Mouse (Mus musculus): ENCODE data around the gene Dcaf8. TPM values are rescaled to one million over a fixed set of nuclear protein-coding genes. Genes with fewer than 3 reads are reported as not detected.

Gene Dcaf8
- polyA plus RNA-seq, 1 experiment from 2014 or later, result 153 TPM

DNA sequence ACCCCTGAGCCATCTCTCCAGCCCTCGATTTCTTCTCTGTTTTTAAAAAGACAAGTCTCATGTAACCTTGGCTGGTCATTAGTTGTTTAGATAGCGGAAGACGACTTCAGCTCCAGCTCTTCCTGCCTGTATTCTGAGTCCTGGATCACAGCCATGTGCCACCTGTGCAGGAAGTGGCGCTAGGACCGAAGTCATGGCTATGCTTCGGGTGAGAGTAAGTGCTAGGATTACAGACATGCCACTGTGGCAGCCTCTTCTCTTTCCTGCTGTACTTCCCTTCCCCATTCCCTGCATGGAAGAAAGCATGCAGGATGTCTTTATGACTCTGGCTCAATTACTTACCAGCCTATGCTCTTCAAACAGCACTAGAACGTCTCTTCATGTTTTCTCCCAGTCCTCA, 31.2 kb downstream of the Dcaf8 start:
- ATAC-seq (ENCODE audit: insufficient number of reproducible peaks, insufficient read depth, low FRiP score, low TSS enrichment, low read depth), result no peak
- no peak overlapping the region for H3K9ac ChIP-seq
- H3K4me2 ChIP-seq, result no peak overlapping the region
- WGBS, result 78% methylated on average over 7 of the region's 7 CpGs
- H3K36me3 ChIP-seq, result peaks cover 76% of the 10 kb centered on the region
- no peak overlapping the region for H3K4me3 ChIP-seq
- H3K4me1 ChIP-seq, result no peaks in the 10 kb centered on the region
- no peaks in the 10 kb centered on the region for H3K9me3 ChIP-seq
- no peak overlapping the region for H3K27ac ChIP-seq
- no peaks in the 10 kb centered on the region for H3K27me3 ChIP-seq

DNA sequence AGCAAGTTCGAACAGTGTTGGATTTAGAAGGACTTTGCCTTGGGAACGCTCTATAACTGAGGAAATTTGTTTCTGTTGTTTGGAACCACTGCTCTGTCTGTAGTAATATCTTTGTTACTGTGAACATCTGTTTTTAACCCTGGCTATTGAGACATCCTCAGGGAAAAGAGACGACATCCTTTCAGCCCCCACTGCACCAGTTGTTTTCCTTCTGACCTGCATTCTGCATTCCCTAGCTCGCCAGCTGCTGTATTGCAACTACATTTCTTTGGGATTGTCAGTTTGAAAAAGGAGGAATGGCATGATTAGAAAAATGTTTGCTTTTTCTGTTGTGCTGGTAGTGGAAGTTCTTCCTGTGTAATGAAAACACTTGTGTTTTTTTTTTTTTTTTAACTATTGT, 33.0 kb downstream of the Dcaf8 start:
- Histone ChIP-seq H3K9ac (no peak overlapping the region), H3K27ac (no peak overlapping the region), H3K27me3 (no peaks in the 10 kb centered on the region), H3K4me3 (no peak overlapping the region), H3K9me3 (no peaks in the 10 kb centered on the region), H3K36me3 (peaks cover 69% of the 10 kb centered on the region), H3K4me1 (no peaks in the 10 kb centered on the region), H3K4me2 (no peak overlapping the region)
- 65% methylated on average over 4 of the region's 4 CpGs for WGBS
- no peak for ATAC-seq (ENCODE audit: insufficient number of reproducible peaks, insufficient read depth, low FRiP score, low TSS enrichment, low read depth)

DNA sequence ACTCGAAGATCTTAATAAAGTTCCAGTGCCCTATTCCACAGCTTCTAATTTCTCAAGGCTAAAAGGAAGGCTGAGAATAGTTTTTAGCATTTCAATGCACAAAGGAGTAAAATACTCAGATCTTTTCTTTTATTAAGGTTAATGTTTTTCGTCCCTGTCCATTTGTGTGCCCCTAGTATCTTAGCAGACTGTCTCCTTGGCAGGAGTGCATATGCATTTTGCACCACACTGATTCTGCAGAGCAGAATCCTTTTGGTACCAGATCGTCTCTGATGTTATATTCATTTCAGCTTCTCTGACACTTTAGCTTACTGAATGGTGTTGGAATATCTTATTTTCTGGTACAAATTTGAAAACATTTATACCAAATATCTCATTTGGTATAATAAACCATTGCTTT, 33.9 kb downstream of the Dcaf8 start:
- Histone ChIP-seq H3K4me1 (no peaks in the 10 kb centered on the region), H3K4me3 (no peak overlapping the region), H3K27me3 (no peaks in the 10 kb centered on the region), H3K27ac (no peak overlapping the region), H3K9ac (no peak overlapping the region), H3K4me2 (no peak overlapping the region), H3K9me3 (no peaks in the 10 kb centered on the region), H3K36me3 (peaks cover 71% of the 10 kb centered on the region)
- no peak for ATAC-seq (ENCODE audit: insufficient number of reproducible peaks, insufficient read depth, low FRiP score, low TSS enrichment, low read depth)
- WGBS, result 93% methylated on average over 3 of the region's 3 CpGs

DNA sequence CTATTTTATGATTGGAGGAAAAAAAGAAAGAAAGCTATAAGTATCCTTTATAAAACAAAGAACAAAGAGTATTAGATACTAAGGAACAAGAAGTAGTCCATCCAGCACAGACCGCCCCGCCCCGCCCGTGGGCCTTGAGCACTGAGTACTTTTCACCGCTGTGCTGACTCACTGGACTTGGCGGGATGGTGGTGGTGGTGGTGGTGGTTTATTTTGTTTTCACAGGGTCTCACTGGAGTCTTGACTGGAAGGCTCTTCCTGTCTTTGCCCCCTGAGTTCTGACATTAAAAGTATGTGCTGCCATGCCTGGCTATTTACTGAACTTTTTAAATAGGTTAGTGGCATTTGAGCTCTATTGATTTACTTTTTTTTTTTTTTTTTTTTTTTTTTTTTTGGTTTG, 35.2 kb downstream of the Dcaf8 start:
- H3K4me1 ChIP-seq, result no peaks in the 10 kb centered on the region
- WGBS, result 94% methylated on average over 6 of the region's 6 CpGs
- no peak overlapping the region for H3K27ac ChIP-seq
- no peak overlapping the region for H3K4me3 ChIP-seq
- H3K36me3 ChIP-seq, result peaks cover 74% of the 10 kb centered on the region
- H3K9ac ChIP-seq, result no peak overlapping the region
- H3K27me3 ChIP-seq, result no peaks in the 10 kb centered on the region
- no peak for ATAC-seq (ENCODE audit: insufficient number of reproducible peaks, insufficient read depth, low FRiP score, low TSS enrichment, low read depth)
- no peaks in the 10 kb centered on the region for H3K9me3 ChIP-seq
- H3K4me2 ChIP-seq, result no peak overlapping the region

DNA sequence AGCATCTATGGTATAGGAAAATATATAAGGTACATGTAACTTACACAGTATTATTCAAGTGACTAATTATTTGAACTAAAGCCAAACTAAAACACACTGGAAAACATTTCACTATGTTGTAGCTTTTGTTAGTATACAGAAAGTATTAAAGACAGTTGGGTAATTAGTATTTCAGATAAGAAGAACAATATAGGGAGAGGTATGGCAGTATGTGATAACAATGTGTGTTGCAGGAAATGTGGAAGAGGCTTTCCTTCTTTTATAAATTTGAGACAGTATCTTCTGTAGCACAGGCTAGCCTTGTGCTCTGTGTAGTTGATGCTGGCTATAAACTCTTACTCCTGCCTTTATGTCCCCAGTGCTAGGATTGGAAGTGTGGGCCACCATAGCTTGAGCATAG, 36.0 kb downstream of the Dcaf8 start:
- H3K4me3 ChIP-seq, result no peak overlapping the region
- ATAC-seq (ENCODE audit: insufficient number of reproducible peaks, insufficient read depth, low FRiP score, low TSS enrichment, low read depth), result no peak
- H3K27me3 ChIP-seq, result no peaks in the 10 kb centered on the region
- no peak overlapping the region for H3K4me2 ChIP-seq
- H3K27ac ChIP-seq, result no peak overlapping the region
- no peaks in the 10 kb centered on the region for H3K4me1 ChIP-seq
- H3K9me3 ChIP-seq, result no peaks in the 10 kb centered on the region
- no peak overlapping the region for H3K9ac ChIP-seq
- H3K36me3 ChIP-seq, result peaks cover 74% of the 10 kb centered on the region

DNA sequence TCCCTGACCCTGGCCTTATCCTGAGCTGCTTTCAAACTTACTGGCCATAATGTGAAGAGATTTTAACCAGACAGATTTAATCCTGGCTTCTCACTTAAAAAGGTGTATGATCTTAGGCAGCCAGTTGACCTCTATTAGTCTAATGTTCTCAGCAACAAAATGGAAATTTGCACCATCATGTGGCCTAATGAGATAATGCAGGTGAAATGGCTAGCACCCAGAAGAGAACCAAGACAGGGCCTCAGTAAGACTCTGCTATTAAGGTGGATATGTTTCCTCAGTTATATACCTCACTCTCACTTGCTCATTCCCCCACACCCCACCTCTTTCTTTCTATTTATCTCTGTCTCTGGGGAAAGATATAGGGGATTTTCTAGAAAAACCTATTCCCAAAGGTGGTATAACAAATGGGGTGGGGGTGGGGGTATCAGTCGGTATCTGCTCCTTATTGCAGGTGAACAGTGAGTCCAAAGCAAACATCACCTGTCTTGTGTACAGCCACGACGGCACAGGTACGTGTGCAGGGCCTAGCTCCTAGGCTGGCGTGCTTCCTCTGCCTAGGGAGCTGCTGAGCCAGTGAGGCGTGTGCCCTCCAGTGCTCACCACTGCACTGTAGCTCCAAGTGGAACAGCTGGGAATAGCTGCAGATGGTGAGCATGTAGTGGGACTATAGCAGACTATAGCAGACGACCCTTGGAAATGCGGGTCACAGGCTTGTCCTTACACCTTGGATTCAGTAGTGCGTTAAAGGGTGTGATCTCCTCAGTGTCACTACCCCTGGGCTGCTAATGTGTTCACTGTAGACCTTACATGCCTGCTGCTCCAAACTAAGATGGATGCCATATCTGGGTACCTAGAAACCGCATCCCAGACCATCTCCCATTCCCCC, 38.8 kb downstream of the Dcaf8 start:
- 94% methylated on average over 10 of the region's 10 CpGs for WGBS
- peak; percentile 52; the same call in 1 of the 2 replicates for ATAC-seq (ENCODE audit: insufficient number of reproducible peaks, insufficient read depth, low FRiP score, low TSS enrichment, low read depth)

DNA sequence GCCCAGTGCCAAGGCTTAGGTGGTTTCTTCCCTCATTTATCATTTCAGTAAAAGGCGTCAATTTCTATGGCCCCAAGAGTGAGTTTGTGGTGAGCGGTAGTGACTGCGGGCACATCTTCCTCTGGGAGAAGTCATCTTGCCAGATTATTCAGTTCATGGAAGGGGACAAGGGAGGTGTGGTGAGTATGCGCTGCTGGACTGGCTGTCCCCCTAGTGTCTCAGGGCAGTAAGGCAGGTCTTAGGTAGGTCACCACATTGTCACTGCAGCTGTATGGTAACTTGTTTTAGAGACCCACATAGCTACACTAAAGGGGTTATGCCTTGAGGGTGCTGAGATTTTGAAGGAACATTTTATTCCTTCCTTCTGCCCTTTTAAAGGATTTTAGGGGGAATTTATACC, 41.0 kb downstream of the Dcaf8 start:
- H3K36me3 ChIP-seq, result peaks cover 80% of the 10 kb centered on the region
- H3K9me3 ChIP-seq, result no peaks in the 10 kb centered on the region
- WGBS, result 72% methylated on average over 4 of the region's 4 CpGs

More for the DNA sequence above, 38.8 kb downstream of the Dcaf8 start:
- H3K9me3 ChIP-seq, result no peaks in the 10 kb centered on the region
- no peak overlapping the region for H3K9ac ChIP-seq
- H3K27ac ChIP-seq, result no peak overlapping the region
- peaks cover 75% of the 10 kb centered on the region for H3K36me3 ChIP-seq
- H3K4me3 ChIP-seq, result no peak overlapping the region
- H3K27me3 ChIP-seq, result no peaks in the 10 kb centered on the region
- no peaks in the 10 kb centered on the region for H3K4me1 ChIP-seq
- no peak overlapping the region for H3K4me2 ChIP-seq

DNA sequence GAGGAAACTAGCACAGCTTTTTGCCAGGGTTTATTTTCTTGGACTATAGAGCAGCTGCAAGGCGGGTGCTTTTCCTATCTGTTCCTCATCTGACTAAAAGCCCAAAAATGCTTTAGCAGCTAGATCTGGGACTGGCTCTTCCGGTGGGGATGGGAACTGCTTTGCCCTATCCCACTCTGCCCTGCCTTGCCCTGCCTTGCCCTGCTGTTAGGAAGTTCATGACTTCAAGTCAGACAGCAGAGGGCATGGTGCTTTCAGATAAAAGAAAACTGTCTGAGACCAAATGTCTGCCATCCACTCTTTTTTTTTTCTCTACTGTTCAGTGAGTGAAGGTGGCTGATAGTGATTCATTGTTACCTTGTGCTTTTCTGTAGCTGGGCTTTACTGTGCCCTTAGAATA, 43.7 kb downstream of the Dcaf8 start:
- H3K27ac ChIP-seq, result no peak overlapping the region
- no peaks in the 10 kb centered on the region for H3K4me1 ChIP-seq
- no peak overlapping the region for H3K4me3 ChIP-seq
- H3K9me3 ChIP-seq, result no peaks in the 10 kb centered on the region
- H3K27me3 ChIP-seq, result no peaks in the 10 kb centered on the region
- H3K36me3 ChIP-seq, result peaks cover 88% of the 10 kb centered on the region
- no peak overlapping the region for H3K9ac ChIP-seq
- no peak for ATAC-seq (ENCODE audit: insufficient number of reproducible peaks, insufficient read depth, low FRiP score, low TSS enrichment, low read depth)
- WGBS, result 92% methylated on average over 2 of the region's 2 CpGs
- no peak overlapping the region for H3K4me2 ChIP-seq

More for the DNA sequence above, 41.0 kb downstream of the Dcaf8 start:
- Histone ChIP-seq H3K4me2 (no peak overlapping the region), H3K27me3 (no peaks in the 10 kb centered on the region), H3K9ac (no peak overlapping the region), H3K4me3 (no peak overlapping the region), H3K4me1 (no peaks in the 10 kb centered on the region), H3K27ac (no peak overlapping the region)
- no peak for ATAC-seq (ENCODE audit: insufficient number of reproducible peaks, insufficient read depth, low FRiP score, low TSS enrichment, low read depth)

DNA sequence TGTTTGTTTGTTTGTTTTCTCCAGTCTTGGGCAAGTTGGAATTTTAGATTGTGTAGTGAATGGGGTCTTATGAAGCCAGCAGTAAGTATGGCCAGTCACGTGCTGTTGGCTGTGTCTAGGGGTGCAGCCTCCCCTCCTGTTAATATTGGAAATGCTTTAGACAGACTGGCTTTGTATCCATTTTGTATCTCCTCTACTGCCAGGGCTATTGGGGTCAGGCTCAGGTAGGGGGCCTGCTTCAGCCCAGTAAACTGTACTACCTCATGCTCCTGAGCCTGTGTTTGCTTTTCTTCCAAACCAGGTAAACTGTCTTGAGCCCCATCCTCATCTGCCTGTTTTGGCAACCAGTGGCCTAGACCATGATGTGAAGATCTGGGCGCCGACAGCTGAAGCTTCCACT, 44.3 kb downstream of the Dcaf8 start:
- WGBS, result 96% methylated on average over 3 of the region's 3 CpGs
- no peaks in the 10 kb centered on the region for H3K4me1 ChIP-seq
- H3K9ac ChIP-seq, result no peak overlapping the region
- H3K4me3 ChIP-seq, result no peak overlapping the region
- H3K9me3 ChIP-seq, result no peaks in the 10 kb centered on the region
- ATAC-seq (ENCODE audit: insufficient number of reproducible peaks, insufficient read depth, low FRiP score, low TSS enrichment, low read depth), result no peak
- H3K36me3 ChIP-seq, result peaks cover 88% of the 10 kb centered on the region
- H3K27ac ChIP-seq, result no peak overlapping the region
- no peaks in the 10 kb centered on the region for H3K27me3 ChIP-seq
- no peak overlapping the region for H3K4me2 ChIP-seq

DNA sequence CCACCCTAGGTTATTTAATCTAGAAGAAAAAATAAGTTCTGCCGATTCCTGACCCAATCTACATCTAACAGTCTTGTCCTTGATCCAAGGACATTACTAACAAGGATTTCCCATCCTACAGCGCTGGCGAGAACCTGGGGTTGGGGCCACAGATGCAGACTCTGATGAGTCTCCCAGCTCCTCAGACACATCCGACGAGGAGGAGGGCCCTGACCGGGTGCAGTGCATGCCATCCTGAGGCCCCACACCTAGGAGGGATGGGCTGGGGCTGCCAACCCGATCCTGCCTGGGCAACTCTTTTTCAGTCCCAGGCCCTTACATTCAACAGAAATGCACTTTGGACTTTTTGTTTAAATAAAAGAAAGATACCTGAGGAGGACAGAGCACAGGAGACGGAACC, 46.6 kb downstream of the Dcaf8 start:
- no peaks in the 10 kb centered on the region for H3K27me3 ChIP-seq
- no peak overlapping the region for H3K9ac ChIP-seq
- 83% methylated on average over 8 of the region's 8 CpGs for whole genome bisulfite sequencing
- no peak overlapping the region for H3K4me3 ChIP-seq
- H3K27ac ChIP-seq, result no peak overlapping the region
- H3K9me3 ChIP-seq, result no peaks in the 10 kb centered on the region
- H3K4me1 ChIP-seq, result no peaks in the 10 kb centered on the region
- H3K36me3 ChIP-seq, result peaks cover 91% of the 10 kb centered on the region
- H3K4me2 ChIP-seq, result no peak overlapping the region
- ATAC-seq (ENCODE audit: insufficient number of reproducible peaks, insufficient read depth, low FRiP score, low TSS enrichment, low read depth), result no peak

DNA sequence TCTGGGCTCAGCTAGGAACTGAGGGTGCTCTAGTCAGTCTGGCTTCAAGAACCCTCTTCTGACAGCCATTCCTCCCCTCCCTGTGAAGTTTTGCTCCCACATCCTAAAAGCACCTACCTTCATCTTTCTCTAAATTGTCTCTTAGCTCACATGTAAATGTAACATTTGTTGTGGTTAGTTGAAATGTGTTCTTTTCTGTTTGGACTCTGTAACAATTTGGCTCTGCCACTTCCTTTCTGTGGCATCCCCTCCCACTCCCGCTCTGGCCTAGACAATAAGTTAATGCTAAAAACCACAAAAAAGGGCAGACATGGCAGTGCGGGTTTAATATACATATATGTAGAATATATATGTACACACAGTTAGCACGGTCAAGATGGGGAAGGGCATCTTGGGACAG, 49.3 kb downstream of the Dcaf8 start:
- Histone ChIP-seq H3K9me3 (no peaks in the 10 kb centered on the region), H3K4me1 (peaks cover 22% of the 10 kb centered on the region), H3K9ac (no peak overlapping the region), H3K4me3 (no peak overlapping the region), H3K36me3 (peaks cover 79% of the 10 kb centered on the region), H3K27ac (no peak overlapping the region), H3K4me2 (no peak overlapping the region), H3K27me3 (no peaks in the 10 kb centered on the region)
- no peak for ATAC-seq (ENCODE audit: insufficient number of reproducible peaks, insufficient read depth, low FRiP score, low TSS enrichment, low read depth)
- WGBS, result 80% methylated on average over 3 of the region's 3 CpGs

DNA sequence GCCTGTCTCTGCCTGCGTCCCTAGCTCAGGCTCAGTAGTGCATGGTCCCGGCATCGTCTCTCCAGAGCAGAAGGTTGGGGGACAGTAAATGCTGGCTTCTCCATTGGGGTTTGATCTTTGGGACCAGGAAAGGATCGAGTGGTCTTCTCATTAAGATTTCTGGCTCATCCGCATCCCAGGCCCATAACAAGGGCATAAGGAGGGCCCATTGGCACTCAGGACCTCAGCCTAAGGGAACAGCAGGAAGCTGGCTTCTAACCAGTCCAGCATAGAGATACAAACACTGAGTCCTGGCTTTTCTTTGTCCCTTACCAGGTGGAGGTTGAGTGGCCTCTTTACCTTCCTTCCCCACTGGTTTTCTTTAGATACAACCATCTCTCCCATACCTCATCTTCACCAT, 50.0 kb downstream of the Dcaf8 start:
- H3K27ac ChIP-seq, result no peak overlapping the region
- no peaks in the 10 kb centered on the region for H3K27me3 ChIP-seq
- no peak overlapping the region for H3K4me3 ChIP-seq
- H3K4me1 ChIP-seq, result peaks cover 29% of the 10 kb centered on the region
- H3K4me2 ChIP-seq, result no peak overlapping the region
- H3K9me3 ChIP-seq, result no peaks in the 10 kb centered on the region
- WGBS, result 80% methylated on average over 5 of the region's 5 CpGs
- no peak overlapping the region for H3K9ac ChIP-seq
- peaks cover 72% of the 10 kb centered on the region for H3K36me3 ChIP-seq
- ATAC-seq (ENCODE audit: insufficient number of reproducible peaks, insufficient read depth, low FRiP score, low TSS enrichment, low read depth), result no peak

Measured in embryonic facial prominence, embryonic 13.5 days (tissue).